Mouse (Mus musculus) spleen, adult 2 months (tissue): ENCODE results near the gene Neu3.

Source experiments
- CTCF ChIP-seq: fragments of 200-500 bp; IDR thresholded peaks from 2 replicates; pipeline ENCODE4 v1.5.1; 2011; ENCODE audit warnings: mild to moderate bottlenecking, inconsistent platforms; ENCODE audit not compliant: insufficient read depth, insufficient read length, insufficient replicate concordance; ENCODE audit errors: extremely low read depth
- POLR2A ChIP-seq: fragments of 200-500 bp; IDR thresholded peaks from 2 replicates; pipeline ENCODE4 v1.6.1; 2011; ENCODE audit warnings: low read depth, low read length, inconsistent platforms

GRCm38 (mm10) chr7:99797911-99798647, 30.1 kb downstream of the Neu3 start:
- peak; percentile 39; the same call in 1 of the 2 replicates for TF ChIP-seq CTCF
- no peak for TF ChIP-seq POLR2A
